Mouse (Mus musculus) small intestine, adult 2 months (tissue): ENCODE data around the gene Egln2.

Source experiments
- CTCF ChIP-seq: fragments of 200-500 bp; IDR thresholded peaks from 2 replicates; pipeline ENCODE4 v1.5.1; 2012; ENCODE audit warnings: low read depth, mild to moderate bottlenecking, control low read depth, inconsistent platforms, low read length, moderate library complexity, mixed read lengths; ENCODE audit not compliant: insufficient replicate concordance, insufficient read length; ENCODE audit errors: extremely low read depth
- POLR2A ChIP-seq: fragments of 200-500 bp; IDR thresholded peaks from 2 replicates; pipeline ENCODE4 v1.6.1; 2012; ENCODE audit warnings: low read depth, mild to moderate bottlenecking, control low read depth, inconsistent platforms, low read length, moderate library complexity

GRCm38 (mm10) chr7:27193731-27194130 is 27.1 kb upstream of the Egln2 start:
- TF ChIP-seq CTCF (no peak), POLR2A (no peak)
